Mouse (Mus musculus): ENCODE measurements around the gene Ube2e3.

- no peak for TF ChIP-seq CTCF (IDR thresholded peaks at IDR 0.05; ENCODE audit: control insufficient read depth, insufficient read depth, insufficient read length)
- TF ChIP-seq MAX (IDR thresholded peaks at IDR 0.05), result no peak
- TF ChIP-seq USF1 (IDR thresholded peaks at IDR 0.05; ENCODE audit: low read depth), result no peak
- TF ChIP-seq FOSL1 (IDR thresholded peaks at IDR 0.05; ENCODE audit: insufficient read depth, low read length, poor library complexity, severe bottlenecking), result no peak
- TF ChIP-seq CEBPB (IDR thresholded peaks at IDR 0.05; ENCODE audit: low read depth), result no peak
- no peak for TF ChIP-seq MYOD1 (IDR thresholded peaks at IDR 0.05; ENCODE audit: control insufficient read depth, insufficient read length, low read depth)
Measured at GRCm38 (mm10) chr2:78905916-78906315, 38.0 kb downstream of the Ube2e3 start.
